Mouse (Mus musculus) retina, postnatal 1 day (tissue): ENCODE measurements at regions not wholly inside any gene's neighbourhood (a gene's known extent, or its start where the extent isn't known, plus 50 kb on each side); places are given as distances from the start of the nearest gene placed in this dataset.

Source experiments
- DNase-seq: peaks from one replicate; pipeline ENCODE4 v3.0.0-alpha.2; 2012

DNA sequence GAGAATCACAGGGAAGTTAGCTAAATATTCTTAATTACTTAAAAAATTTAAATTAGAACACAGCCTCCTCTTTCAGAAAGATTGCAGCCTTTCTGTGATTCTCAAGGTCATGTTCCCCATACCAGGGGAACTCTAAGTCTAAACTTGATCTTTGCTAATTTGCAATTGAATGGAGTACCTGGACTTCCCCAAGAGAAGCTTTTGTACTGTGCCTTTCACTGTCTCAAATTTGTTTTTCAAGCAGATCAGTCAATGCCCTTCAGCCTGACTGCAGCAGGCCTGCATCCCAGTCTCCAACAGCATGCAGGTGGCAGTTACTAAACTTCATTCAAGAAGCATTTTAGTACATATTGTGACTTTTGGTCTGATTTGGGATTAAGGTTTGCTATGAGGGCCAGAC lies 611.8 kb downstream of the Snca start:
- DNase-seq = no peak

DNA sequence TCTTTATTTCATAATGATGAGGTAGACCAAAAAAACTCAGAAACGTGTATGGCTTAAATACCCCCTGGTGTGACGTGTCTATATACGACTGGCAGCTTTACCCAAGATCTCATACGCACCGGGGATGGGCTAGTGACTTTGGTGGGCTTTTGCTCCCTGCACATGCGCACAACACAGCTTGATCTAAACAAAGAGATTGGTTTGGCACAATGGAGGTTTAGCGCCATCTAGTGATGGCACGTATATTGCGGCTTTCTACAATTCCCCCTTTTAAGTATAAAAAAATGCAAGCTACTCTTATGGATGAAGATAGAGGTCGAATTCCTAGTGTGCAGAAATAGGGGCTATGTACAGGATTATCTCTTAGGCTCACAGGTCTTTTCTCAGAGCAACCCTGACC lies 628.1 kb downstream of the Snca start:
- DNase-seq = peak; percentile 73
